Mouse (Mus musculus) limb, embryonic 13.5 days (tissue): Measurements from ENCODE around the gene Sf3b3. TPM values are rescaled to one million over a fixed set of nuclear protein-coding genes. Genes with fewer than 3 reads are reported as not detected.

Experiments used
- ATAC-seq: fragments of 200-750 bp; cut with Nextera tagmentation; 2 replicates; pipeline ENCODE4 v1.8.0; 2017; ENCODE audit warnings: low read depth, moderate number of reproducible peaks, moderate TSS enrichment; ENCODE audit not compliant: low FRiP score
- H3K27ac ChIP-seq: fragments of 300-500 bp; sonication (generic); 2 replicates; pipeline ENCODE4 v1.5.1; 2015; ENCODE audit warnings: inconsistent platforms, mild to moderate bottlenecking, moderate library complexity
- H3K27me3 ChIP-seq: fragments of 300-500 bp; sonication (generic); 2 replicates; pipeline ENCODE4 v1.6.1; 2015; ENCODE audit warnings: mild to moderate bottlenecking, inconsistent platforms
- H3K36me3 ChIP-seq: fragments of 300-500 bp; sonication (generic); 2 replicates; pipeline ENCODE4 v1.6.1; 2015; ENCODE audit warnings: inconsistent platforms, mild to moderate bottlenecking, moderate library complexity
- H3K4me1 ChIP-seq: fragments of 300-500 bp; sonication (generic); 2 replicates; pipeline ENCODE4 v1.6.1; 2015; ENCODE audit warnings: inconsistent platforms
- H3K4me2 ChIP-seq: fragments of 300-500 bp; sonication (generic); replicated peaks from 2 replicates; pipeline ENCODE4 v1.6.1; 2015; ENCODE audit warnings: inconsistent platforms, mild to moderate bottlenecking, moderate library complexity
- H3K4me3 ChIP-seq: fragments of 300-500 bp; sonication (generic); 2 replicates; pipeline ENCODE4 v1.5.1; 2015; ENCODE audit warnings: moderate library complexity, mild to moderate bottlenecking, inconsistent platforms
- H3K9ac ChIP-seq: fragments of 300-500 bp; sonication (generic); 2 replicates; pipeline ENCODE4 v1.6.1; 2015; ENCODE audit warnings: mild to moderate bottlenecking, inconsistent platforms
- H3K9me3 ChIP-seq: fragments of 300-500 bp; sonication (generic); 2 replicates; pipeline ENCODE4 v1.6.1; 2016; ENCODE audit warnings: inconsistent platforms
- WGBS: fragments of 180-500 bp; shearing (Covaris S2); methylation state at CpG from one replicate; pipeline ENCODE4 v1.1.7; 2015; 5-methylcytosine and 5-hydroxymethylcytosine counted together
- polyA plus RNA-seq: library from polyadenylated mRNA; unstranded; fragments of >200 nt; fragmentation: Nextera tagmentation; extraction: Ambion mirVana; gene quantifications from 2 replicates; pipeline ENCODE4 v1.2.1, GENCODE M21; 2015

Sf3b3 gene
- polyA plus RNA-seq, 1 experiment from 2014 or later, result 171 TPM

DNA sequence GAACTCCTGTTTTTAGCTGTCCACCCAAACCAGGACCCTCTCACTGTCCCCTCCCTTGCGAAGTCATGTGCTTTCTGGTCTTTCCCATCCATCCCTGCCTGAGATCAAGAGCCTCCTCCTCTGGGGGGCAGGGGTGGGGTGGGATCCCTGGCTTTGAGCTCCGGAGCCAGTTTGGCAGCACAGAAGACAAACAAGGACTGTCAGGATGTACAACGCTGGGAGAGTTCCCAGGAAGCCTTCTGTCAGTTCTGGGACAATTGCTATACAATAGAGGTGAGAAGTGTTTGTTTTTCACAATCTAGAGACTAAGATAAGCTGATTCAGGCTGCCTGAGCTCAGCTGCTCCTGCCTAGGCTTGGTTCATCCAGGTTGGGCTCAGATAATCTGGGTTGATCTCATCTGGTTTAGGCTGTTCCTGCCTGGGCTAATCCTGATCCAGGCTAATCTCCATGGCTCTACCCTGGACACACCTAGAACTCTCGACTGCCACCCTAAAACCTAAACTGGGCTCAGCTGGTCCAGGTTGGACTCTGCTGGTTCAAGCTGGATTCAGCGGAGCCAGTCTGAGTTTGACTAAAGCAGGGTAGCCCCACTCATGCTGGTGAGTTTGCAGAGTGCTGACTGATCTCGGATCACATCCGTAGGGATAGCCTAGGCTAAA, 86.2 kb downstream of the Sf3b3 start:
- Histone ChIP-seq H3K9ac (no peak overlapping the region), H3K27me3 (no peaks in the 10 kb centered on the region), H3K4me3 (no peak overlapping the region), H3K4me1 (no peaks in the 10 kb centered on the region), H3K4me2 (no peak overlapping the region), H3K27ac (no peak overlapping the region), H3K9me3 (no peaks in the 10 kb centered on the region), H3K36me3 (no peaks in the 10 kb centered on the region)
- WGBS, result 68% methylated on average over 7 of the region's 7 CpGs
- no peak for ATAC-seq

Other genes with a start within 250 kb of the Sf3b3 start
- gene Vac14, start 228.2 kb downstream of the Sf3b3 start, polyA plus RNA-seq, result 16.7 and 17.1 TPM in 2 replicates
- gene Mtss1l, start 125.3 kb downstream of the Sf3b3 start, polyA plus RNA-seq, result 10.4 and 11.7 TPM in 2 replicates
- 0.29 and 1.1 TPM in 2 replicates for gene Il34, start 40.9 kb downstream of the Sf3b3 start, polyA plus RNA-seq
- 80.8 and 86.4 TPM in 2 replicates for gene Cog4, start 187 bp downstream of the Sf3b3 start, polyA plus RNA-seq
- gene Fuk, start 55.7 kb upstream of the Sf3b3 start, polyA plus RNA-seq, result 14.7 and 16.1 TPM in 2 replicates
- 31.7 and 34.5 TPM in 2 replicates for gene St3gal2, start 73.1 kb upstream of the Sf3b3 start, polyA plus RNA-seq
- 16.5 and 16.8 TPM in 2 replicates for gene Ddx19a, start 151.0 kb upstream of the Sf3b3 start, polyA plus RNA-seq
- 4.0 and 4.1 TPM in 2 replicates for gene Ddx19b, start 185.0 kb upstream of the Sf3b3 start, polyA plus RNA-seq
- 53.8 and 54.5 TPM in 2 replicates for gene Aars, start 186.4 kb upstream of the Sf3b3 start, polyA plus RNA-seq
- gene Exosc6, start 209.6 kb upstream of the Sf3b3 start, polyA plus RNA-seq, result 7.4 and 9.3 TPM in 2 replicates
- gene Clec18a, start 245.6 kb upstream of the Sf3b3 start, polyA plus RNA-seq, result not detected in 2 replicates
- 11.4 and 12.8 TPM in 2 replicates for gene Pdpr, start 247.8 kb upstream of the Sf3b3 start, polyA plus RNA-seq